Mouse (Mus musculus): ENCODE results near the gene Slc9a5. TPM values are rescaled to one million over a fixed set of nuclear protein-coding genes. Genes with fewer than 3 reads are reported as not detected.

The Slc9a5 gene
- polyA plus RNA-seq, 1 experiment from 2014 or later, result 13.2 TPM

DNA sequence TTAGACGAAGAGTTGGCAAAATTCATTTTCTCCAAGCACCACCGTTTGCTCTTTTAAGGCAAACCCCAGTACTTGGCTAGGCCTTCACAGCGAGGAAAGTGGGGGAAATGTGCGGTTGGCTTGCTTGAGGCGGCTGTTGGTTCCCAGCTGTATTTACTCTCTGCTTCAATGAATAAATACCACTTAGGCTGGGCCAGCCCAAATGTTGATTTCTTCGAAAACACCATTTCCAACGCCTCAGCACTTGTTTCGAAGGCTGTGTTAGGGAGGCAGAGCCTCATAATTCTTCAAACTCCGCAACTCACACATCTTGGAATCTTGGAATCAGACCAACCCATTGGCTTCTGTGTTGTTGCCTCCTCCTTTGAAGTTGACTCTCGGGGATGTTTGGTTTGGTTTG, 57.8 kb downstream of the Slc9a5 start:
- H3K4me3 ChIP-seq (ENCODE audit: low read depth, low read length), result no peak overlapping the region
- H3K27ac ChIP-seq (ENCODE audit: low read depth, low read length), result no peak overlapping the region

GRCm38 (mm10) chr8:105408331-105408730, 59.7 kb downstream of the Slc9a5 start:
- H3K9ac ChIP-seq (replicated peaks; ENCODE audit: low read depth, low read length), result no peak overlapping the region
- no peak for ATAC-seq (ENCODE audit: low read depth)
- WGBS, result 70% methylated on average over 7 of the region's 7 CpGs

More for the DNA sequence above, 57.8 kb downstream of the Slc9a5 start:
- no peaks in the 10 kb centered on the region for H3K36me3 ChIP-seq (ENCODE audit: control insufficient read depth, insufficient read depth, low read length)
- no peaks in the 10 kb centered on the region for H3K27me3 ChIP-seq (ENCODE audit: control insufficient read depth, insufficient read depth, low read length)
- WGBS, result 71% methylated on average over 10 of the region's 10 CpGs
- no peaks in the 10 kb centered on the region for H3K9me3 ChIP-seq (ENCODE audit: control insufficient read depth, low read length)
- no peak overlapping the region for H3K9ac ChIP-seq (replicated peaks; ENCODE audit: low read depth, low read length)
- H3K4me2 ChIP-seq (ENCODE audit: low read depth, low read length), result no peak overlapping the region
- ATAC-seq (ENCODE audit: low read depth), result no peak
- no peaks in the 10 kb centered on the region for H3K4me1 ChIP-seq (ENCODE audit: control insufficient read depth, insufficient read depth, low read length)

GRCm38 (mm10) chr8:105409947-105410346, 61.3 kb downstream of the Slc9a5 start:
- no peaks in the 10 kb centered on the region for H3K9me3 ChIP-seq (ENCODE audit: control insufficient read depth, low read length)
- no peak overlapping the region for H3K4me2 ChIP-seq (ENCODE audit: low read depth, low read length)
- H3K4me3 ChIP-seq (ENCODE audit: low read depth, low read length), result no peak overlapping the region
- H3K27me3 ChIP-seq (ENCODE audit: control insufficient read depth, insufficient read depth, low read length), result 0 out of 2 replicates have a peak, but pooled peaks cover 4% of the 10 kb centered on the region
- no peak for ATAC-seq (ENCODE audit: low read depth)
- 97% methylated on average over 6 of the region's 6 CpGs for WGBS
- H3K9ac ChIP-seq (replicated peaks; ENCODE audit: low read depth, low read length), result no peak overlapping the region
- 0 out of 2 replicates have a peak, but pooled peaks cover 3% of the 10 kb centered on the region for H3K4me1 ChIP-seq (ENCODE audit: control insufficient read depth, insufficient read depth, low read length)
- no peaks in the 10 kb centered on the region for H3K36me3 ChIP-seq (ENCODE audit: control insufficient read depth, insufficient read depth, low read length)
- no peak overlapping the region for H3K27ac ChIP-seq (ENCODE audit: low read depth, low read length)

More at GRCm38 (mm10) chr8:105408331-105408730, 59.7 kb downstream of the Slc9a5 start:
- Histone ChIP-seq H3K9me3 (ENCODE audit: control insufficient read depth, low read length) (no peaks in the 10 kb centered on the region), H3K27me3 (ENCODE audit: control insufficient read depth, insufficient read depth, low read length) (0 out of 2 replicates have a peak, but pooled peaks cover under 1% of the 10 kb centered on the region), H3K27ac (ENCODE audit: low read depth, low read length) (no peak overlapping the region), H3K4me2 (ENCODE audit: low read depth, low read length) (no peak overlapping the region), H3K36me3 (ENCODE audit: control insufficient read depth, insufficient read depth, low read length) (no peaks in the 10 kb centered on the region), H3K4me3 (ENCODE audit: low read depth, low read length) (no peak overlapping the region), H3K4me1 (ENCODE audit: control insufficient read depth, insufficient read depth, low read length) (0 out of 2 replicates have a peak, but pooled peaks cover under 1% of the 10 kb centered on the region)

- Histone ChIP-seq H3K4me3 (ENCODE audit: low read depth, low read length) (peak within 1 kb of the TSS; percentile 21), H3K9me3 (ENCODE audit: control insufficient read depth, low read length) (no peaks in the 10 kb centered on the region), H3K27ac (ENCODE audit: low read depth, low read length) (no peak within 1 kb of the TSS), H3K4me1 (ENCODE audit: control insufficient read depth, insufficient read depth, low read length) (0 out of 2 replicates have a peak, but pooled peaks cover 3% of the 10 kb centered on the region), H3K27me3 (ENCODE audit: control insufficient read depth, insufficient read depth, low read length) (0 out of 2 replicates have a peak, but pooled peaks cover 4% of the 10 kb centered on the region), H3K36me3 (ENCODE audit: control insufficient read depth, insufficient read depth, low read length) (no peaks in the 10 kb centered on the region), H3K4me2 (ENCODE audit: low read depth, low read length) (peak within 1 kb of the TSS; percentile 46), H3K9ac (replicated peaks; ENCODE audit: low read depth, low read length) (0 out of 2 replicates have a peak within 1 kb of the TSS, but pooled peaks have one; percentile 5)
- peak; percentile 46; the same call in 1 of the 2 replicates for ATAC-seq (ENCODE audit: low read depth)
- 1% methylated on average over 33 of the region's 34 CpGs for WGBS
Measured at GRCm38 (mm10) chr8:105413391-105413790, 64.7 kb downstream of the Slc9a5 start, which contains the start of the genes Kctd19 and Lrrc36. Kctd19 (minus strand) TSS chr8:105413502. Lrrc36 (plus strand) TSS chr8:105413571.

DNA sequence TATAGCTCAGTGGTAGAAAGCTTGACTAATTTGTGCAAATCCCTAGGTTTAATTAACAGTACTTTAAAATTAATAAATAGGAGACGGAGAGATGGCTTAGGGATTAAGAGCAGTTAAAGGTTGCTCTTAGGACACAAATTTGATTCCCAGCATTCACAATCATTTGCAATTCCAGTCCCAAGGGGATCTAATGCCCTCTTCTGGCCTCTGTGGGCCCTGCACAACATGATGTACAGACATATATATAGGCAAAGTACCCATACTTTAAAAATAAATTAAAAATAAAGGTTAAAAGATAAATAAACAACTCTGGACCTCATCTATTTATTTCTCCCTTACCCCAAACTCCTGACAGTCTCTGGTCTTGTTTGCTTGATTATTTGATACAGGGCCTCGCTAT, 70.3 kb downstream of the Slc9a5 start:
- no peaks in the 10 kb centered on the region for H3K9me3 ChIP-seq (ENCODE audit: control insufficient read depth, low read length)
- no peak overlapping the region for H3K4me3 ChIP-seq (ENCODE audit: low read depth, low read length)
- no peaks in the 10 kb centered on the region for H3K27me3 ChIP-seq (ENCODE audit: control insufficient read depth, insufficient read depth, low read length)
- H3K4me1 ChIP-seq (ENCODE audit: control insufficient read depth, insufficient read depth, low read length), result no peaks in the 10 kb centered on the region
- no peak overlapping the region for H3K4me2 ChIP-seq (ENCODE audit: low read depth, low read length)
- H3K36me3 ChIP-seq (ENCODE audit: control insufficient read depth, insufficient read depth, low read length), result no peaks in the 10 kb centered on the region
- H3K27ac ChIP-seq (ENCODE audit: low read depth, low read length), result no peak overlapping the region
- no peak for ATAC-seq (ENCODE audit: low read depth)
- WGBS, result 86% methylated on average over 2 of the region's 2 CpGs
- no peak overlapping the region for H3K9ac ChIP-seq (replicated peaks; ENCODE audit: low read depth, low read length)

MicroRNA genes within 50 kb of the gene (microRNA counts, 519-probe panel; counts per million panel counts)
- 4,091 counts per million, percentile 45 among the panel's probes with 10 or more counts for microRNA mmu-miR-328

Small RNA genes lying within 50 kb of the gene (microRNA-seq; reads per million reads assigned to microRNA genes)
- gene Gm27320 (not detected), gene Mir328 (374 reads per million, percentile 65 among the genes with 10 or more reads in this experiment)

Other genes with a start within 250 kb of the Slc9a5 start
- 0.08 TPM in 1 of 2 replicates, not detected in the other for gene Ces4a, start 217.0 kb upstream of the Slc9a5 start, polyA plus RNA-seq (2014; fragmentation: Nextera tagmentation; extraction: Ambion mirVana)
- gene Cbfb, start 178.2 kb upstream of the Slc9a5 start, polyA plus RNA-seq (2014; fragmentation: Nextera tagmentation; extraction: Ambion mirVana), result 32.4 and 56.8 TPM in 2 replicates
- 35.7 and 36.8 TPM in 2 replicates for gene D230025D16Rik, start 123.7 kb upstream of the Slc9a5 start, polyA plus RNA-seq (2014; fragmentation: Nextera tagmentation; extraction: Ambion mirVana)
- 6.2 and 8.3 TPM in 2 replicates for gene B3gnt9, start 93.7 kb upstream of the Slc9a5 start, polyA plus RNA-seq (2014; fragmentation: Nextera tagmentation; extraction: Ambion mirVana)
- 13.1 and 18.8 TPM in 2 replicates for gene Tradd, start 84.2 kb upstream of the Slc9a5 start, polyA plus RNA-seq (2014; fragmentation: Nextera tagmentation; extraction: Ambion mirVana)
- 0.96 and 1.8 TPM in 2 replicates for gene Fbxl8, start 84.2 kb upstream of the Slc9a5 start, polyA plus RNA-seq (2014; fragmentation: Nextera tagmentation; extraction: Ambion mirVana)
- gene Hsf4, start 79.0 kb upstream of the Slc9a5 start, polyA plus RNA-seq (2014; fragmentation: Nextera tagmentation; extraction: Ambion mirVana), result 0.66 and 0.71 TPM in 2 replicates
- 5.5 and 5.9 TPM in 2 replicates for gene Nol3, start 72.7 kb upstream of the Slc9a5 start, polyA plus RNA-seq (2014; fragmentation: Nextera tagmentation; extraction: Ambion mirVana)
- 84.6 and 118 TPM in 2 replicates for gene 4931428F04Rik, start 59.0 kb upstream of the Slc9a5 start, polyA plus RNA-seq (2014; fragmentation: Nextera tagmentation; extraction: Ambion mirVana)
- gene Exoc3l, start 52.7 kb upstream of the Slc9a5 start, polyA plus RNA-seq (2014; fragmentation: Nextera tagmentation; extraction: Ambion mirVana), result 8.0 and 12.5 TPM in 2 replicates
- 46.4 and 49.7 TPM in 2 replicates for gene E2f4, start 51.2 kb upstream of the Slc9a5 start, polyA plus RNA-seq (2014; fragmentation: Nextera tagmentation; extraction: Ambion mirVana)
- gene Elmo3, start 43.2 kb upstream of the Slc9a5 start, polyA plus RNA-seq (2014; fragmentation: Nextera tagmentation; extraction: Ambion mirVana), result 0.77 and 1.3 TPM in 2 replicates
- 0.85 and 0.95 TPM in 2 replicates for gene Lrrc29, start 22.6 kb upstream of the Slc9a5 start, polyA plus RNA-seq (2014; fragmentation: Nextera tagmentation; extraction: Ambion mirVana)
- 135 and 150 TPM in 2 replicates for gene Tmem208, start 22.5 kb upstream of the Slc9a5 start, polyA plus RNA-seq (2014; fragmentation: Nextera tagmentation; extraction: Ambion mirVana)
- 0.88 and 0.91 TPM in 2 replicates for gene Fhod1, start 890 bp upstream of the Slc9a5 start, polyA plus RNA-seq (2014; fragmentation: Nextera tagmentation; extraction: Ambion mirVana)
- gene Plekhg4, start 24.4 kb downstream of the Slc9a5 start, polyA plus RNA-seq (2014; fragmentation: Nextera tagmentation; extraction: Ambion mirVana), result 2.3 and 2.6 TPM in 2 replicates
- not detected in 2 replicates for gene Kctd19, start 64.7 kb downstream of the Slc9a5 start, polyA plus RNA-seq (2014; fragmentation: Nextera tagmentation; extraction: Ambion mirVana)
- 0.16 and 0.43 TPM in 2 replicates for gene Lrrc36, start 64.7 kb downstream of the Slc9a5 start, polyA plus RNA-seq (2014; fragmentation: Nextera tagmentation; extraction: Ambion mirVana)
- gene Tppp3, start 122.7 kb downstream of the Slc9a5 start, polyA plus RNA-seq (2014; fragmentation: Nextera tagmentation; extraction: Ambion mirVana), result 189 and 259 TPM in 2 replicates
- gene Zdhhc1, start 148.1 kb downstream of the Slc9a5 start, polyA plus RNA-seq (2014; fragmentation: Nextera tagmentation; extraction: Ambion mirVana), result 27.9 and 32.5 TPM in 2 replicates
- 0.94 and 1.2 TPM in 2 replicates for gene Hsd11b2, start 169.9 kb downstream of the Slc9a5 start, polyA plus RNA-seq (2014; fragmentation: Nextera tagmentation; extraction: Ambion mirVana)
- 235 and 254 TPM in 2 replicates for gene Atp6v0d1, start 217.2 kb downstream of the Slc9a5 start, polyA plus RNA-seq (2014; fragmentation: Nextera tagmentation; extraction: Ambion mirVana)

Data from neural tube, embryonic 14.5 days (tissue).